8 mouse cellular contexts compared by ENCODE assay signal in genomic region chr3:28772919-28773318, GRCm38 (mm10). TPM values are rescaled to one million over a fixed set of nuclear protein-coding genes. Genes with fewer than 3 reads are reported as not detected.
DNase-seq lines count a peak whose midpoint lies in the region; ATAC-seq and TF ChIP-seq lines count a peak whose summit lies in the region.
"Not testable (repeated sequence)": the region's sequence is repeated elsewhere in the genome, so short reads cannot be mapped to it uniquely, and the experiment has no call there.

No protein-coding gene starts in this region.

- H3K9me3 ChIP-seq in kidney, postnatal 0 days (replicated peaks; ENCODE audit: low read length); liver, embryonic 14.5 days (ENCODE audit: control insufficient read depth, low read length): not testable (repeated sequence)

- WGBS in heart, adult 2 months, result 67% methylated on average over 4 of the region's 4 CpGs
- 60% methylated on average over 4 of the region's 4 CpGs for WGBS in kidney, postnatal 0 days
- WGBS in liver, embryonic 14.5 days (ENCODE audit: insufficient replicate concordance), result 51% methylated on average over 4 of the region's 4 CpGs
- WGBS in small intestine, adult 2 months, result 59% methylated on average over 4 of the region's 4 CpGs

- TF ChIP-seq EP300 in heart, adult 2 months (IDR thresholded peaks at IDR 0.05; ENCODE audit: insufficient read depth, low read depth, low read length); liver, embryonic 14.5 days (IDR thresholded peaks at IDR 0.05; ENCODE audit: low read depth): not testable (repeated sequence)

- not testable (repeated sequence) for ATAC-seq in kidney, postnatal 0 days (replicated peaks; ENCODE audit: low FRiP score, low read depth); liver, embryonic 14.5 days (ENCODE audit: insufficient read depth)

- H3K4me1 ChIP-seq in heart, adult 2 months (ENCODE audit: control insufficient read depth, insufficient read depth, low read length); kidney, postnatal 0 days (replicated peaks; ENCODE audit: insufficient read depth, low read length); small intestine, adult 2 months (ENCODE audit: control insufficient read depth, insufficient read depth, insufficient read length, low read length): not testable (repeated sequence)
- H3K4me1 ChIP-seq in liver, embryonic 14.5 days (replicated peaks; ENCODE audit: control insufficient read depth in 2 of 2, insufficient read depth in 2 of 2, low read length in 1 of 2), result peaks cover 34 to 35% of the 10 kb centered on the region in 2 experiments

- not testable (repeated sequence) for H3K79me2 ChIP-seq in heart, adult 2 months (replicated peaks; ENCODE audit: control insufficient read depth, insufficient read depth, low read length)

- not testable (repeated sequence) for H3K9ac ChIP-seq in heart, adult 2 months (ENCODE audit: low read depth, low read length); kidney, postnatal 0 days (ENCODE audit: low read depth, low read length); liver, embryonic 14.5 days (replicated peaks)

- not testable (repeated sequence) for H3K36me3 ChIP-seq in heart, adult 2 months (ENCODE audit: control insufficient read depth, insufficient read depth, low read length); kidney, postnatal 0 days (ENCODE audit: insufficient read depth, low read length); liver, embryonic 14.5 days (replicated peaks; ENCODE audit: control insufficient read depth, insufficient read depth, low read depth); small intestine, adult 2 months (ENCODE audit: control insufficient read depth, insufficient read depth, low read length)

- not testable (repeated sequence) for H3K27ac ChIP-seq in heart, adult 2 months; kidney, postnatal 0 days; liver, embryonic 14.5 days; small intestine, adult 2 months (ENCODE audit: insufficient read depth, low read depth, low read length)

- TF ChIP-seq CTCF in heart, adult 2 months (IDR thresholded peaks at IDR 0.05), result peak; percentile 26
- TF ChIP-seq CTCF in kidney, postnatal 0 days (IDR thresholded peaks at IDR 0.05; ENCODE audit: low read depth), result 0 out of 2 replicates have a peak, but pooled peaks have one; percentile 11
- peak; percentile 64 for TF ChIP-seq CTCF in liver, embryonic 14.5 days (IDR thresholded peaks at IDR 0.05; ENCODE audit: low read depth)
- TF ChIP-seq CTCF in small intestine, adult 2 months (IDR thresholded peaks at IDR 0.05; ENCODE audit: extremely low read depth, insufficient read length, insufficient replicate concordance, low read depth, low read length), result peak; percentile 40; the same call in 1 of the 2 replicates

- not testable (repeated sequence) for H3K27me3 ChIP-seq in heart, adult 2 months (ENCODE audit: control insufficient read depth, insufficient read depth, low read length); kidney, postnatal 0 days (ENCODE audit: insufficient read depth, low read length); liver, embryonic 14.5 days (ENCODE audit: control insufficient read depth, insufficient read depth, low read length); small intestine, adult 2 months (ENCODE audit: control insufficient read depth, insufficient read depth, low read length)

- peak; percentile 19 for DNase-seq in CD4-positive helper T cell, adult 2 months (ENCODE audit: low read depth, low spot score)
- DNase-seq in ES-CJ7 (ENCODE audit: low read depth, low spot score), result peak; percentile 28
- DNase-seq in ZHBTc4 (ENCODE audit: low read depth, low spot score), result peak; percentile 25
- not testable (repeated sequence) for DNase-seq in heart, adult 2 months; kidney, postnatal 0 days (ENCODE audit: low spot score); liver, embryonic 14.5 days (ENCODE audit: low read depth in 3 of 3, low spot score in 3 of 3)
- peak; percentile 22 for DNase-seq in thymus, postnatal 4 days

- not testable (repeated sequence) for H3K4me3 ChIP-seq in heart, adult 2 months; kidney, postnatal 0 days (replicated peaks; ENCODE audit: low read depth, low read length); liver, embryonic 14.5 days (ENCODE audit: insufficient read depth in 1 of 2, low read depth in 2 of 2, low read length in 2 of 2); small intestine, adult 2 months (ENCODE audit: low read depth, low read length)

- H3K4me2 ChIP-seq in kidney, postnatal 0 days (ENCODE audit: low read length); liver, embryonic 14.5 days (ENCODE audit: low read depth): not testable (repeated sequence)

- intact Hi-C loops in heart, adult 2 months (cut with DNase I), result not testable (repeated sequence)

- TF ChIP-seq POLR2A in heart, adult 2 months (IDR thresholded peaks at IDR 0.05; ENCODE audit: insufficient read depth, low read depth, low read length); small intestine, adult 2 months (IDR thresholded peaks at IDR 0.05; ENCODE audit: low read depth, low read length): not testable (repeated sequence)

RNA-seq across cellular contexts. Expression of gene Eif5a2, which starts 8.2 kb away (rescaled TPM):
- 1 to 10 TPM in 1 of 2 experiments, under 1 TPM in 1; 0.89 to 1.0 TPM for total RNA-seq in heart, adult 2 months (2021)
- 0.57 and 1.3 TPM in 2 replicates for polyA plus RNA-seq in heart, adult 2 months (2012; rRNA removed)
- polyA plus RNA-seq in kidney, postnatal 0 days (2015; fragmentation: Nextera tagmentation; extraction: Ambion mirVana), result 8.7 and 9.0 TPM in 2 replicates
- polyA plus RNA-seq in liver, embryonic 14.5 days (2012; rRNA removed), result 3.4 and 4.1 TPM in 2 replicates
- 7.9 and 8.8 TPM in 2 replicates for polyA plus RNA-seq in liver, embryonic 14.5 days (2014; fragmentation: Nextera tagmentation; extraction: Ambion mirVana)
- polyA plus RNA-seq in small intestine, adult 2 months (2012; rRNA removed), result 0.05 and 0.08 TPM in 2 replicates

RNA-seq across cellular contexts. Expression of gene Rpl22l1, which starts 32.3 kb away (rescaled TPM):
- 10 to 100 TPM; 85.3 to 97.4 TPM for total RNA-seq in heart, adult 2 months (2021)
- polyA plus RNA-seq in heart, adult 2 months (2012; rRNA removed), result 8.2 and 12.5 TPM in 2 replicates
- 606 and 757 TPM in 2 replicates for polyA plus RNA-seq in kidney, postnatal 0 days (2015; fragmentation: Nextera tagmentation; extraction: Ambion mirVana)
- 120 and 191 TPM in 2 replicates for polyA plus RNA-seq in liver, embryonic 14.5 days (2012; rRNA removed)
- polyA plus RNA-seq in liver, embryonic 14.5 days (2014; fragmentation: Nextera tagmentation; extraction: Ambion mirVana), result 389 and 416 TPM in 2 replicates
- polyA plus RNA-seq in small intestine, adult 2 months (2012; rRNA removed), result 0.66 and 0.76 TPM in 2 replicates

Comparison
In these comparisons a context has a peak if more than half of its experiments do, and no peak if none do; other contexts are left out.
1. CTCF ChIP-seq: peak in every context shown above with its lines; median percentile 64 in liver, embryonic 14.5 days; 40 in small intestine, adult 2 months; 26 in heart, adult 2 months; 11 in kidney, postnatal 0 days.